Mouse (Mus musculus) G1E (cell line): Measurements from ENCODE around the gene Cenps.

ENCODE experiments used
- CTCF ChIP-seq: IDR thresholded peaks from 2 replicates; pipeline ENCODE4 v1.5.1; 2012; ENCODE audit warnings: low read depth, low read length, inconsistent platforms, mixed read lengths
- GATA1 ChIP-seq: IDR thresholded peaks from 2 replicates; pipeline ENCODE4 v1.6.1; 2012; ENCODE audit warnings: borderline replicate concordance, low read length, inconsistent platforms, mixed read lengths
- GATA2 ChIP-seq: IDR thresholded peaks from 2 replicates; pipeline ENCODE4 v1.6.1; 2012; ENCODE audit warnings: low read depth, low read length, inconsistent platforms, borderline replicate concordance
- POLR2AphosphoS5 ChIP-seq: IDR thresholded peaks from 2 replicates; pipeline ENCODE4 v1.6.1; 2012; ENCODE audit warnings: low read depth, low read length, inconsistent platforms; ENCODE audit not compliant: insufficient replicate concordance
- TAL1 ChIP-seq: conservative IDR thresholded peaks from 2 replicates; pipeline ENCODE4 v1.6.1; 2012; ENCODE audit warnings: low read depth, low read length, inconsistent platforms, mixed read lengths

DNA sequence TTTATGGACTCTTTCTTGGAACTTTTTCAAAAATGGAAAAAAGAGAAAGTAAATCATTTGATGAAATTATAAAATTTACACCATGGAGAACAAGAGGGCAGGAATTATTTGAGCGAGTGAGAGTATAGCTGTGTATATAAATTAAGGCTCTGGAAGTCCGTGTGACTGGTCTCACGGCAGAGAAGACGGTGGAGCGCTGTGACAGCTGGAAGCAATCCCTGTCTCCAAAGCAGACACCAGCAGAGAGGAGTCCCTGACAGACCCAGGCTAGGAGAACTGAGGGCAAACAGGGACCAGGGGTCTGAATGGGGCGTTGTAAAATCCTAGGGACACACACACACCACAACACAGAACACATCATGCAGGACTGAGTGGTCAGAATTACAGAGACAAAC is 11.3 kb downstream of the Cenps start:
- TF ChIP-seq CTCF (no peak), GATA1 (no peak), TAL1 (no peak), POLR2AphosphoS5 (no peak), GATA2 (no peak)
